1 mouse cellular context compared by ENCODE assay signal in the genomic region with DNA sequence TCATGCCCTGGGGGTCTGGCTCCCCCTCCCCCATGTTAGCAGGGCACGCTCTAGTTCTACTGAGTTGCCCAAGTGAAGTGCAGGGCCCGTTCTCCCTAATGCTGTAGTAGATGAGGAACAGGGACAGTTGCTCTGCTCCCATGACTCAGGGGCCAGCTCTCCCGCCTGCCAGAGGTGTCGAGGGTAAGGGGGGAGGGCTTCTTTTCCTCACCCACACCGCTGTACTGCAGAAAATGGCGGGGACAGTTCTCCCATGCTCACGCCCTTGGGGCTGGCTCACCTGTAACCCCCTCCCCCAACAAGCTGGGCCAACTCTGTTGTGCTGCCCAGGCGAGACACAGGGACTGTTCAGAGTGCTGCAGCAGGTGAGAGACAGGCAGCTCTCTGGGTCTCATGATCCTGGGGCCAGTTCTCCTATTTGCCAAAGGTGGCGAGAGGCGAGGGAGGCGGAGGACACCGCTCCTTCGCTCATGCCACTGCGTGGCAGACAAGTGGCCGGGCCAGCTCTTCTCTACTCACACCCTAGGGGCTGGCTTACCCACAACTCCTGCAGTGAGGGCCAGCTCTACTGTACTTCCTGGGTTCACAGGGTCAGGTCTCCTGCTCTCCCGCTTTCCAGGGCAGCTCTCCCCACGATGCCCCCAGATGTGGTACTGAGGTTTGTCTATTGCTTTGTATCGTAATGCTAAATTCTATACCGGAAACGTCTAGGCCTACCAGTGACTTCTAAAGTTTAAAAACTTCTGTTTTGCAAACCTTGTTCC.
TF ChIP-seq lines count a peak whose summit lies in the region.

No protein-coding gene starts in this region.

TF ChIP-seq in CH12.LX, 34 proteins besides CTCF, POLR2A, EP300 and RAD21 (continued from another document):
- TF ChIP-seq MXI1 (IDR thresholded peaks at IDR 0.05; ENCODE audit: low read depth, low read length) (peak; percentile 33; the same call in 1 of the 2 replicates), ZMIZ1 (IDR thresholded peaks at IDR 0.05; ENCODE audit: low read depth, low read length) (peak; percentile 33; the same call in 1 of the 2 replicates), MYC (IDR thresholded peaks at IDR 0.05; ENCODE audit: low read depth, low read length) (no peak), PAX5 (IDR thresholded peaks at IDR 0.05; ENCODE audit: low read length) (no peak), USF1 (IDR thresholded peaks at IDR 0.05; ENCODE audit: low read depth, low read length) (no peak), ELF1 (IDR thresholded peaks at IDR 0.05; ENCODE audit: low read depth, low read length) (no peak), KAT2A (IDR thresholded peaks at IDR 0.05; ENCODE audit: insufficient replicate concordance, low read length) (no peak), ZC3H11A (IDR thresholded peaks at IDR 0.05; ENCODE audit: low read depth, low read length) (no peak), POLR2AphosphoS2 (IDR thresholded peaks at IDR 0.05; ENCODE audit: low read depth, low read length) (peak; percentile 47; the same call in 1 of the 2 replicates), BHLHE40 (IDR thresholded peaks at IDR 0.05; ENCODE audit: low read depth, low read length) (no peak), JUN (IDR thresholded peaks at IDR 0.05; ENCODE audit: insufficient read depth, low read depth, low read length) (no peak), UBTF (IDR thresholded peaks at IDR 0.05; ENCODE audit: low read depth, low read length) (no peak), ZNF384 (IDR thresholded peaks at IDR 0.05; ENCODE audit: low read depth, low read length) (no peak), GABPA (IDR thresholded peaks at IDR 0.05; ENCODE audit: insufficient replicate concordance, low read depth, low read length) (no peak), SIN3A (IDR thresholded peaks at IDR 0.05; ENCODE audit: low read length) (no peak; the same call in 1 of the 2 replicates), MAZ (IDR thresholded peaks at IDR 0.05; ENCODE audit: low read depth, low read length) (no peak), TBP (conservative IDR thresholded peaks at IDR 0.05; ENCODE audit: low read depth, low read length) (peak; percentile 78; the same call in 1 of the 2 replicates), JUND (conservative IDR thresholded peaks at IDR 0.05; ENCODE audit: low read depth, low read length) (no peak), CHD2 (IDR thresholded peaks at IDR 0.05; ENCODE audit: low read length) (0 out of 2 replicates have a peak, but pooled peaks have one; percentile 21), NELFE (IDR thresholded peaks at IDR 0.05; ENCODE audit: low read depth, low read length) (peak; percentile 59), HCFC1 (IDR thresholded peaks at IDR 0.05; ENCODE audit: low read depth, low read length) (no peak), MAFK (IDR thresholded peaks at IDR 0.05; ENCODE audit: insufficient replicate concordance, low read length) (no peak), ETS1 (conservative IDR thresholded peaks at IDR 0.05; ENCODE audit: low read depth, low read length) (no peak), SMC3 (IDR thresholded peaks at IDR 0.05; ENCODE audit: low read depth, low read length) (no peak), E2F4 (IDR thresholded peaks at IDR 0.05; ENCODE audit: insufficient replicate concordance, low read depth, low read length) (no peak)
